Mouse (Mus musculus): ENCODE data around the gene Trim40. TPM values are rescaled to one million over a fixed set of nuclear protein-coding genes. Genes with fewer than 3 reads are reported as not detected.

Trim40 gene
- polyA plus RNA-seq, 2 experiments, result not detected

DNA sequence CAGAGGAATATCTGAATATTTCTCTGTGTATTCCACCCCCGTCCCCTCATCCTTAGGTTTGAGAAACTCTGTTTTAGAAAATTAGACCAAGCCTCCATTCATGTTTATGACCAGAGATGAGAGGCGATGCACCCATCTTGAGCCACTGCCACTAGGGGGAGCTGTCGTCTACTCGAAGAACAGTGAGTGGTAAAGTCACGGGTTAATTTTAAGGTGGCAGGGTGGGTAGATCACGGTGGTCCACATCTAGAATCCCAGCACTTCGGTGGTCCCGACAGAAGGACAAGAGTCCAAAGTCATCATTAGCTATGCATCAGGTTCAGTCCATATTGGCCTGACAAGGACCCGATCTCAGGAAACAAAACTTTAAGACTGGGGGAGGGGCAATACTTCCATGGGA is 25.2 kb upstream of the Trim40 start:
- Histone ChIP-seq H3K4me3 (ENCODE audit: insufficient read depth in 1 of 2, low read depth in 2 of 2, low read length in 2 of 2) (no peak overlapping the region), H3K27ac (no peak overlapping the region), H3K4me2 (ENCODE audit: low read depth) (no peak overlapping the region), H3K9ac (replicated peaks) (no peak overlapping the region), H3K4me1 (replicated peaks; ENCODE audit: control insufficient read depth in 2 of 2, insufficient read depth in 2 of 2, low read length in 1 of 2) (no peaks in the 10 kb centered on the region), H3K36me3 (replicated peaks; ENCODE audit: control insufficient read depth, insufficient read depth, low read depth) (no peaks in the 10 kb centered on the region), H3K9me3 (ENCODE audit: control insufficient read depth, low read length) (no peaks in the 10 kb centered on the region), H3K27me3 (ENCODE audit: control insufficient read depth, insufficient read depth, low read length) (no peaks in the 10 kb centered on the region; the same call in none of the 2 replicates)
- WGBS (ENCODE audit: insufficient replicate concordance), result 8% methylated on average over 9 of the region's 9 CpGs
- DNase-seq (ENCODE audit: low read depth in 3 of 3, low spot score in 3 of 3), result peak in 2 of 3 experiments; percentile 14 to 24
- no peak for TF ChIP-seq EP300 (IDR thresholded peaks at IDR 0.05; ENCODE audit: low read depth)
- peak; percentile 90 for TF ChIP-seq CTCF (IDR thresholded peaks at IDR 0.05; ENCODE audit: low read depth)
- no peak for ATAC-seq (ENCODE audit: insufficient read depth)

DNA sequence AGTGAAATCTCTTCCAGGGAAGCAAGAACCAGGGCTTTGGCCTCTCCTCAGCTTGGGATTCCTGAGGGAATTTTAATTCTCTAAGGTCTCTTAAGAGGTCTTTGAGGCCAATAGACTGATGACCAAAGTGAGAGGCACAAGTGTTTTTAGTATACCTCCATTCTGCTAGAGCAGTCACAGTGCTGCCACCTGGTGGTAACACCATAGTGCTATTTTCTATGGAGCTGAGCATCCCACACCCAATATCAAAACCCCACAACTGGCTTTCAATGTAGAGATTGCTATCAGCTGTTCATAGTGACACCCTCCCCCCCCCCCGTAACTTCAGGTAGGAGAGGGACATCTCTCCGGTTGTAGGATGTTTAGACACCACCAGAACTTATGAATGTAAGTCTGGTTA is 24.2 kb upstream of the Trim40 start:
- H3K9ac ChIP-seq (replicated peaks), result no peak overlapping the region
- no peaks in the 10 kb centered on the region for H3K36me3 ChIP-seq (replicated peaks; ENCODE audit: control insufficient read depth, insufficient read depth, low read depth)
- H3K4me2 ChIP-seq (ENCODE audit: low read depth), result no peak overlapping the region
- no peaks in the 10 kb centered on the region for H3K9me3 ChIP-seq (ENCODE audit: control insufficient read depth, low read length)
- 7% methylated on average over 2 of the region's 2 CpGs for WGBS (ENCODE audit: insufficient replicate concordance)
- H3K27me3 ChIP-seq (ENCODE audit: control insufficient read depth, insufficient read depth, low read length), result no peaks in the 10 kb centered on the region; the same call in none of the 2 replicates
- ATAC-seq (ENCODE audit: insufficient read depth), result no peak
- TF ChIP-seq CTCF (IDR thresholded peaks at IDR 0.05; ENCODE audit: low read depth) (peak; percentile 83), EP300 (IDR thresholded peaks at IDR 0.05; ENCODE audit: low read depth) (no peak)
- H3K27ac ChIP-seq, result no peak overlapping the region
- H3K4me1 ChIP-seq (replicated peaks; ENCODE audit: control insufficient read depth in 2 of 2, insufficient read depth in 2 of 2, low read length in 1 of 2), result no peaks in the 10 kb centered on the region
- DNase-seq (ENCODE audit: low read depth in 3 of 3, low spot score in 3 of 3), result peak; percentile 43 to 57 (median 43)
- H3K4me3 ChIP-seq (ENCODE audit: insufficient read depth in 1 of 2, low read depth in 2 of 2, low read length in 2 of 2), result no peak overlapping the region

DNA sequence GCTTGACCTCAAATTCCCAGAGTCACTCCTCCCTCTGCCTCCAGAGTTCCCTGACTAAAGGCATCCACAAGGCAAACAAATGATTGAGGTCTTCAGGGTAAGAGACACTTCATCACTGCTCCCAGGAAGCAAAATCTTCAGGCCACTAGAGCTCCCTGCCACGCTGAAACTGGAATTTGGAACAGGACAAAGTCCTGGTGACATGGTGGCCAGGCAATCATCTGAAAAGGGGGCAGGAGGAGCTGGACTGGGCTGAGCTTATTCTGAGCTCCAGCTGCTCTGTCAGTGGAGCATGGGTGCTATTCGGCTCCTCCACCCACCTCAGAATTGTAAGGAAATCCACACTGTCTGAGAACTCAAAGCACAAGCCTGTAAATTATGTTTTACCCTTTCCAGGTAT is 22.1 kb upstream of the Trim40 start:
- DNase-seq (ENCODE audit: low read depth in 3 of 3, low spot score in 3 of 3) (no peak), ATAC-seq (ENCODE audit: insufficient read depth) (no peak)
- Histone ChIP-seq H3K4me1 (replicated peaks; ENCODE audit: control insufficient read depth in 2 of 2, insufficient read depth in 2 of 2, low read length in 1 of 2) (no peaks in the 10 kb centered on the region), H3K9ac (replicated peaks) (no peak overlapping the region), H3K4me2 (ENCODE audit: low read depth) (no peak overlapping the region), H3K27me3 (ENCODE audit: control insufficient read depth, insufficient read depth, low read length) (no peaks in the 10 kb centered on the region; the same call in none of the 2 replicates), H3K4me3 (ENCODE audit: insufficient read depth in 1 of 2, low read depth in 2 of 2, low read length in 2 of 2) (no peak overlapping the region), H3K9me3 (ENCODE audit: control insufficient read depth, low read length) (no peaks in the 10 kb centered on the region), H3K27ac (no peak overlapping the region), H3K36me3 (replicated peaks; ENCODE audit: control insufficient read depth, insufficient read depth, low read depth) (no peaks in the 10 kb centered on the region)
- WGBS (ENCODE audit: insufficient replicate concordance), result 25% methylated on average over 2 of the region's 2 CpGs
- TF ChIP-seq CTCF (IDR thresholded peaks at IDR 0.05; ENCODE audit: low read depth), result no peak

DNA sequence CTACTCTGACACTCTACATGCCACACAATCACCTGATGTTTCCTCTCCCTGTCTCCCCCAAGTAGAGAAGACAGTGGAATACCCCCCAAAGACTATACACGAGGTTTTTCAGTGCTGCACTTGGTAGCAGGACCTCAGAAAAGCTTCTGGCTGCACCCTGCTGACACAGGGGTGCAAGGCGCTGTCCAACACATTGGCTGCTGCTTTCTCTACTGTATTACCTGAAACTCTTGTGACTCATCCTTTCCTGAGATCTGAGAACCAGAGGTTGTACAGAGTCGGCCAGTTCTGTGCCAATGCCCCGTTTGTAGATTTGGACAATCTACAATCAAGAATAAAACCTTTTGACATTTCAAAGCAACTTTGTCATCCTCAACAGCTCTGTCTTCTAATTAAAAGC is 19.9 kb upstream of the Trim40 start:
- WGBS (ENCODE audit: insufficient replicate concordance), result 38% methylated on average over 4 of the region's 4 CpGs
- Histone ChIP-seq H3K4me3 (ENCODE audit: insufficient read depth in 1 of 2, low read depth in 2 of 2, low read length in 2 of 2) (no peak overlapping the region), H3K36me3 (replicated peaks; ENCODE audit: control insufficient read depth, insufficient read depth, low read depth) (no peaks in the 10 kb centered on the region), H3K9me3 (ENCODE audit: control insufficient read depth, low read length) (no peaks in the 10 kb centered on the region), H3K4me1 (replicated peaks; ENCODE audit: control insufficient read depth in 2 of 2, insufficient read depth in 2 of 2, low read length in 1 of 2) (no peaks in the 10 kb centered on the region), H3K9ac (replicated peaks) (no peak overlapping the region), H3K27ac (no peak overlapping the region), H3K4me2 (ENCODE audit: low read depth) (no peak overlapping the region), H3K27me3 (ENCODE audit: control insufficient read depth, insufficient read depth, low read length) (no peaks in the 10 kb centered on the region; the same call in 1 of the 2 replicates)
- TF ChIP-seq CTCF (IDR thresholded peaks at IDR 0.05; ENCODE audit: low read depth) (no peak), EP300 (IDR thresholded peaks at IDR 0.05; ENCODE audit: low read depth) (no peak)
- ATAC-seq (ENCODE audit: insufficient read depth), result no peak
- no peak for DNase-seq (ENCODE audit: low read depth in 3 of 3, low spot score in 3 of 3)

DNA sequence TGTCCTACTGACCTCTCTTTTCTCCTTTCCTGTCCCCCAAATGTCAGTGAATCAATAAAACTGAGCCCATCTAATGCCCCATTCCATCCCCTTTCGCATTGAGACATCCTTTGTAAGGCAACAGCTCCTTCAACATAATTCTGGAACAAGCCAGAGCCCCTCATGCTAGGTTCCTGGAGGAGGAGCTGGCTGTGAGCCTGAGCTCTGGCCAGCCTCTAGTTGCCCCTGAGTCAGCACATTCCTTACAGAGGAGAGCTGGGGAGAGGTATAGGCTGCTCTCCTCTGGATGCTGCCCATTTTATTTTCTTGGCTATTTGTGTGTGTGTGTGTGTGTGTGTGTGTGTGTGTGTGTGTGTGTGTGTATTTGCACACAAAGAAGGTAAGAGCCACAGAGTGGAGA is 18.3 kb upstream of the Trim40 start:
- Histone ChIP-seq H3K27me3 (ENCODE audit: control insufficient read depth, insufficient read depth, low read length) (no peaks in the 10 kb centered on the region; the same call in 1 of the 2 replicates), H3K9me3 (ENCODE audit: control insufficient read depth, low read length) (no peaks in the 10 kb centered on the region), H3K4me3 (ENCODE audit: insufficient read depth in 1 of 2, low read depth in 2 of 2, low read length in 2 of 2) (no peak overlapping the region), H3K27ac (no peak overlapping the region), H3K4me2 (ENCODE audit: low read depth) (no peak overlapping the region), H3K9ac (replicated peaks) (no peak overlapping the region), H3K4me1 (replicated peaks; ENCODE audit: control insufficient read depth in 2 of 2, insufficient read depth in 2 of 2, low read length in 1 of 2) (no peaks in the 10 kb centered on the region), H3K36me3 (replicated peaks; ENCODE audit: control insufficient read depth, insufficient read depth, low read depth) (no peaks in the 10 kb centered on the region)
- no peak for DNase-seq (ENCODE audit: low read depth in 3 of 3, low spot score in 3 of 3)
- WGBS (ENCODE audit: insufficient replicate concordance), result 25% methylated on average over 1 of the region's 1 CpGs
- TF ChIP-seq CTCF (IDR thresholded peaks at IDR 0.05; ENCODE audit: low read depth) (no peak), EP300 (IDR thresholded peaks at IDR 0.05; ENCODE audit: low read depth) (no peak)
- no peak for ATAC-seq (ENCODE audit: insufficient read depth)
